Mouse (Mus musculus) testis, adult 2 months (tissue): ENCODE measurements around the gene Aip.

Experiments
- CTCF ChIP-seq: fragments of 200-500 bp; IDR thresholded peaks from 2 replicates; pipeline ENCODE4 v1.5.1; 2012; ENCODE audit warnings: low read depth, mild to moderate bottlenecking, inconsistent platforms, low read length, moderate library complexity; ENCODE audit not compliant: control insufficient read depth, insufficient read depth, insufficient replicate concordance
- POLR2A ChIP-seq: fragments of 200-500 bp; IDR thresholded peaks from 2 replicates; pipeline ENCODE4 v1.6.1; 2012; ENCODE audit warnings: low read depth, mild to moderate bottlenecking, inconsistent platforms, low read length, moderate library complexity; ENCODE audit not compliant: control insufficient read depth

GRCm38 (mm10) chr19:4108535-4108934 lies 17.1 kb downstream of the Aip start:
- TF ChIP-seq CTCF (no peak), POLR2A (no peak)
